Mouse (Mus musculus) left cerebral cortex, postnatal 4 days (tissue): ENCODE data around the gene Rack1. TPM values are rescaled to one million over a fixed set of nuclear protein-coding genes. Genes with fewer than 3 reads are reported as not detected.
A peak's percentile ranks its signal among the peaks of the same experiment; 100 is the strongest.
"Not testable (repeated sequence)": the region's sequence is repeated elsewhere in the genome, so short reads cannot be mapped to it uniquely, and the experiment has no call there.

ENCODE experiments used
- DNase-seq: peaks from one replicate; pipeline ENCODE4 v3.0.0-alpha.2; 2022
- intact Hi-C: fragments of 180-260 bp; cut with DNase I; formaldehyde crosslinking; loops from one replicate; pipeline ENCODE4 v1.15.1; 2025
- total RNA-seq, 2 experiments: library from RNA; stranded (reverse); gene quantifications; 2 replicates each; pipeline ENCODE4 v1.2.3; 2021

The Rack1 gene
- total RNA-seq, 2 experiments from 2014 or later = 486 to 572 TPM

DNA sequence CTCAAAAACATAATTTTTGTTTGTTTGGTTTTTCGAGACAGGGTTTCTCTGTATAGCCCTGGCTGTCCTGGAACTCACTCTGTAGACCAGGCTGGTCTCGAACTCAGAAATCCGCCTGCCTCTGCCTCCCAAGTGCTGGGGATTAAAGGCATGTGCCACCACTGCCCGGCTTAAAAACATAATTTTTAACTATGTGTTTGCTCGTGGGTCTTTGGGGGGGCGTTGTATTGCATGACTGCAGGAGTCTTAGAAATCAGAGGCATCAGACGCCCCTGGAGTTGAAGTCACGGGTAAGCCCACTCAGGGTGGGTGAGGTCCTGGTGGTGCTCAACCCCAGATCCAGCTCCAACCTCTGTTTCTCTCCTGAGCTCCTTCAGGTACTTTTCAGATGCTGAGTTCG lies 8.2 kb upstream of the Rack1 start:
- intact Hi-C loops = loop anchor here (2.0 to 5.0 kb wide), 2 partner anchors 67 to 315 kb away; no protein-coding TSS in a partner anchor
- DNase-seq = not testable (repeated sequence)

DNA sequence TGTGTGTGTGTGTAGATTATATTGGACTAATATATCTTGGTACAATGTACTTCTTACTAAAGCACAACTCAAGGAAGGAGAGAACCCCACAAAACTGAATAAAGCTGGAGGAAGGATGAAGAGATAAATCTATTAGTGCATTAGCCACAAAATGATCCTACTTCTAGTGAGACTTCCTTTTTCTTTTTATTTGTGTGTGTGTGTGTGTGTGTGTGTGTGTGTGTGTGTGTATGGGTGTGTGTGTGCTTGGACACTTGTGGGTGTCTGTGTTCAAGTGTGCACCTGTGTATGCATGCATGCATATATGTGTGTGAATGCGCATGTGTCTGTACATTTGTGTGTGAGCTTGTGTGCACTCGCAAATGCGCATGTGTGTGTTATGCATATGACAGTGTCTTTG lies 6.9 kb upstream of the Rack1 start:
- no peak for DNase-seq
- intact Hi-C loops = loop anchor here (5.0 kb wide), 1 partner anchor 314 kb away; no protein-coding TSS in a partner anchor

DNA sequence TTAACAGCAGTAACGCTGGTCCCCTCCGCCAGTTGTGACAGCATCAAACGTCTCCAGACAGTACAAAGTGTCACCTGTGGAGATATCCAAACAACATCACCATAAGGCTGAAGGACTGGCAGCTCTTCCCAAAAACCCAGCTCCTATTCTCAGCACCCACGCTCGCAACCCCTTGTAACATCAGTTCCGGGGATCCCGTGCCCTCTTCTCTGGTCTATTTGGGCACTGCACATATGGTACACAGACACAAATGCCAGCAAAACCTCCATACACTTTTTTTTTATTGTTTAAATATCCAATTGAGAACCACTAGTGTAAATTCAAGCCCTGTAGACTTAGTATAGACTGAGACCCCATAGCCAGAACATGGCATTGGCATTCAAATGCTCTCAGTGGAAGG lies 4.9 kb upstream of the Rack1 start:
- intact Hi-C loops = no loop called here
- DNase-seq = no peak

DNA sequence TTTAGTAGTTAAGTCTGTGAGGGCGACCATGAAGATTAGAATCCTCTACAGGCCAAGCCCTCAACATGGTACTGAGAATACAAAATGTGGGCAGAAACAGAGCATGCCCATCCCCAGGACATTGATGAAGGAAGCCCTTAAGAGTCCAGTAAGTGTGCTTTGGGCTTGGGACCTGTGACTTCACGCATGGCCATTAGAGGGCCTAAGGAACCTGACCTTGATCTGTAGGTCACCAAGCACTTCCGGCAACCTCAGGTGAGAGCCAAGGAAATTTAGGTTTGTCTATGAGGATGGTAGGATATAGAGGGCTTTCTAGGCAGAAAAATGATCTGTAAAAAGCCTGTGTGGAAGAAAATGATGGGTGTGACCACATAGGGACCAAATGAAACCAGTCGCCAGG lies 3.8 kb upstream of the Rack1 start:
- DNase-seq = no peak
- intact Hi-C loops = no loop called here

DNA sequence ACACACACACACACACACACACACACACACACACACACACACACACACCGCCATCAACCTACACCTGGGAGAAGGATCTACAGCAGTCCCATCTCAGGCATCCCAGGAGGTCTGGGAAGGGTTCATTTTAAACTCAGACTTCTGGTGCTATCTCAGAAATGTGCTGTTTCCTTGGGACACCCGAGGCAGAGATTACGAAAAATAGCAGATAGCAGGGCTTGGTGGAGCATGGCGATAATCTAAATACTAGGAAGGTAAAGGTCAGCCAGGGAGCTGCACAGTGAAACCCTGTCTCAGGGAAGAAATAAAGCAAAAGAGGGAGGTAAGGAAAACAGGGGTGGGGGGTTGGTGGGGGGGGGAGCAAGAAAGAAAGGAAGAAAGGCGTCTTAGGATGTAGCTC lies 2.8 kb upstream of the Rack1 start:
- intact Hi-C loops = no loop called here
- DNase-seq = no peak

DNA sequence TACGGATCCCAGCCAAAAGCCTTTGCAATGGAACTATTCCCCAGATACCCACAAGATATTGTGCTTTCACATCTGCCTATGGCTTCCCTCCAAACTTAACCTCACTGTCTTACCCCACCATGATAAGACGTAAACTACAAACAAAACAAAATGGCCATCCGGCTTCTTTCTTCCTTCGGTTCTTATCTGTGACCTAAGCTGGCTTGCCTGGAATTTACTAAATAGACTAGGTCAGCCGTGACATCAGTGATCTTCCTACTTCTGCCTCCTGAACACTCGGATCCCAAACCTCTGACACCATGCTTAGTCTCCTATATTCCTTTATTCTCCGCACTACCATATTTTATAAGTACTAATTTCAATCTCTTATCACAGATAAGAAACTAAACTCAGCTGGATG lies 1.8 kb upstream of the Rack1 start:
- no peak for DNase-seq
- intact Hi-C loops = no loop called here

DNA sequence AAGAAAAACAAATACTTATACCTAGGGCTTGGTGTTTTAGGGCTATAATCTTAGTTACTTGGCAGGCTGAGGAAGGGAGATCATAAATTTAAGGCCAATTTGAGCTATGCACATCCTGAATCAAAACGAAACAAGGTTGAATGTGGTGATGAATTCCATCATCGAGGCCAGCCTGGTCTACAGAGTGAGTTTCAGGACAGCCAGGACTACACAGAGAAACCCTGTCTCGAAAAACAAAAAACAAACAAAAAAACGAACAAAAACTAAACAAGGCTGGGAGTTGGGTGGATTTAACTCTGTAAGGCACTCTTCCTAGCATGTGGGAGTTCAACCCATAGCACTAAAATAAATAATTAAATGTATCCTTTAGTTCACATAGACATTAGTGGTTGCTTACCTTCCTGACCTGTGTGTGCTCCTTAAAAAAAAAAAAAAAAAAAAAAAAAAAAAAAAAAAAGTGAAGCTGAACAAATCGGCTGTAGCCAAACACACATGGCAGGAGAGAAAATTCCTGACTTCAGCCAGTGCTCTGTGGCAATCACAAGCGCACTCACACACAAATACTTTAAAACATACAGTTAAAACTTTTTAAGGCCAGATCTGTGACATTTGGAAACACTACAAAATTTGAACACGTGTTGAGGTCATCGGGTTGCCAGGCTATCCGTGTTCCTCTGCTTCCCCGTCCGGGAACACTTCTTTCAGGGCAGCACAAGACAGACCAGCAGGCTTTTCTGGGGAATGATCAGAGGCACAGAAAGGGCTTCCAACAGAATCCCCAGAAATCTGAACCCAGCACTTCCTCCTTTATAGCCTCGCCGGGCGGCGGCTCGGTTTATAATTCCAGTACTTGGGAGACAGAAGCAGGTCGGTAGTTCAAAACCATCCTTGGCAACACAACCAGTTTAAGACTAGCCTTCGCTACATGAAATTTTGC lies 880 bp upstream of the Rack1 start:
- DNase-seq = peak; percentile 13
- intact Hi-C loops = no loop called here

DNA sequence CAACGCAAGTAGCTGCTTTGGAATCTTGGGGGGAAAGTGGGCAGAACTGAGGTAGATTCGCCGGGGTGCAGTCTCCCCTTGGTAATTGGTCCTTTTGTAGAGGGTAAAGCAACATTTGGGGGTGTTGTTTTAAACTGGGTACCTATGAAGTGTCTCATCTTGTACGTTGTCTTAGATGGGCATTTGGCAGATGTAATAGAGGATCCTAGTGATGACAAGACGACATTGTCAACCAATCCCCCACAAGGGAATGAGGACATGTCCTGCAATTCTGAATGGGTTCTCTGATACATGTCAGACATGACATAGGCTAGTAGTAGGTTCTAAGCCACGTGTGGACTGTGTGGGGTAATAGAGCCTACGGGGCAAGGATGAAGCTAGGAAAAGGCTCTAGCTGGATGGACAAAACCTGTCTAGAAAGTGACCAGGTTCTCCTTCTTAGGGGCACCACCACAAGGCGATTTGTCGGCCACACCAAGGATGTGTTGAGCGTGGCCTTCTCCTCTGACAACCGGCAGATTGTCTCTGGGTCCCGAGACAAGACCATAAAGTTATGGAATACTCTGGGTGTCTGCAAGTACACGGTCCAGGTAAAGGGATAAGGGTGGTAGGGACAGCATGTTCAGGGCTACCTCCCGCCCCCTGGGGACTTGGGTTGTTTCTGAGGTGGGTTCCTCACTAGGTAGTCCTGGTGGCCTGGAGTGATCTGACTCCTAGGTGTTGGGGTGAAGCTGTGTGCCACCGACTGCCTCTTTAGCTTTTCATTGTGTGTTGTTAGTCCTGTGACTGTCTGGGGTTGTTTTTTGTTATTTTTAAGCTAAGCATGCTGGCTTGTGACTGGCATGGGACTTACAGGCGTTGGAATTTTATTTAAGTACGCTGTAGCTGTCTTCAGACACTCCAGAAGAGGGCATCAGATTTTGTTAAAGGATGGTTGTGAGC lies 2.0 kb downstream of the Rack1 start:
- no peak for DNase-seq
- intact Hi-C loops = no loop called here

DNA sequence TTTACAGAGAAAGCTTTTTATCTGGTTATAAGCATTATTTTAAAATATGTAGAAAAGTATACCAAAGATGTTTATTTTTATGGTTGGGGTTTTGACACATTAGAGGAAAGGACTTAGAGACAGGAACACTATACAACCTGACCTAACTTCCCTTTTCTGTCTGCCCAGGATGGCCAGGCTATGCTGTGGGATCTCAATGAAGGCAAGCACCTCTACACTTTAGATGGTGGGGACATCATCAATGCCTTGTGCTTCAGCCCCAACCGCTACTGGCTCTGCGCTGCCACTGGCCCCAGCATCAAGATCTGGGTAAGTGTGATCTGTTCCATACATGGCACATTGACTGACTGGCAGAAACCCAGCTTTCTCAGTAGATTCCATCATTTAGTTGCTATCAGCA lies 3.9 kb downstream of the Rack1 start:
- intact Hi-C loops = no loop called here

DNA sequence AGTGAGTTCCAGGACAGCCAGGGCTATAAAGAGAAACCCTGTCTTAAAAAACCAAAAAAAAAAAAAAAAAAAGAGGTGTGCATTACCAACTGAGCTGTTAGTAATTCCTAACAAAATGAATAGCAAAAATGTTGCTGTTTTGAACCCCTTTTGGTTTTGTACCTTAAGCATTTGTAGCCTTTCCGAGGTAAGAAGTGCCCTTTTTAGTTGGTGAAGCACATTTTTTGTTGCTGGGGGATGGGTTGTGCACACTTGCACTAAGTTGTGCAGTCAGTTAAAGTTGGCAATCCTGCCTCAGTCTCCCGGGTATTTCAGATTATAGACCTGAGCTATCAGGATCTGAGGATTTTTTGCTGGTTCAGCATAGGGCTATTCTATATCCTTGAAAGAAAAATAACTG lies 4.8 kb downstream of the Rack1 start:
- no peak for DNase-seq
- intact Hi-C loops = no loop called here

More for the DNA sequence above, 3.9 kb downstream of the Rack1 start:
- DNase-seq = no peak

DNA sequence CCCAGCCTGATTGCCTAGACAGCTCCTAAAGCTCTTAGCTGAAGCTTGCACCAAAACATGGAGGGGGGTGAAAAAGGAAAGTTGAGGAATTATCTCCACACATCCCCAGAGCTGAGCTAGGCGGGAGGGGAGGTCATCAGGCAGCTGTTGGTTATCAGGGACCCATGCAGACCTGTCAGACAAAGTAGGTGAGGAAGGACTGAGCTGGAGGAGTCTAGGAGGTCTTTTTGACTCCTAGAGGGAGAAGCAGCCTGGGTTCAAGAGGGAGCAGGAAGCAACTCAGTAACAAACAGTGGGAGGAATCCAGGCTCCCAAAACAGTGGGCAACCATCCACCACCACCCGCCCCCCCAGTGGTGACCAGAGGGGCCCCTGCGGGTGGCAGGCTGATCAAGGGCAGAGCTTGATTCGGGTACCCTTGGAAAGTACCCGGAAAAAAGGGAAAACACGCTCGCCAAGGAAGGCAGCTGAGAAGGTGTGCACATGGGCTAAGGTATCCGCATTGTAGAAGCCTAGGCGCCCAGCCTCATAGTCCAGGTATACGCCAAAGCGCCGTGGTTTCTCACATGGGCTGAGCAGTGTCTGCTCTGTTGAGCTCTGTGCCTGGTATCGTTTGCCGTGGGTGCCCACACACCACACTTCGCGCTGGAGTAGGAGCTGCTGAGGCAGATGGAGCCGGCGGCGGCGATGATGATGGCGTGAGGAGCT lies 6.9 kb downstream of the Rack1 start:
- intact Hi-C loops = no loop called here
- DNase-seq = peak; percentile 13

DNA sequence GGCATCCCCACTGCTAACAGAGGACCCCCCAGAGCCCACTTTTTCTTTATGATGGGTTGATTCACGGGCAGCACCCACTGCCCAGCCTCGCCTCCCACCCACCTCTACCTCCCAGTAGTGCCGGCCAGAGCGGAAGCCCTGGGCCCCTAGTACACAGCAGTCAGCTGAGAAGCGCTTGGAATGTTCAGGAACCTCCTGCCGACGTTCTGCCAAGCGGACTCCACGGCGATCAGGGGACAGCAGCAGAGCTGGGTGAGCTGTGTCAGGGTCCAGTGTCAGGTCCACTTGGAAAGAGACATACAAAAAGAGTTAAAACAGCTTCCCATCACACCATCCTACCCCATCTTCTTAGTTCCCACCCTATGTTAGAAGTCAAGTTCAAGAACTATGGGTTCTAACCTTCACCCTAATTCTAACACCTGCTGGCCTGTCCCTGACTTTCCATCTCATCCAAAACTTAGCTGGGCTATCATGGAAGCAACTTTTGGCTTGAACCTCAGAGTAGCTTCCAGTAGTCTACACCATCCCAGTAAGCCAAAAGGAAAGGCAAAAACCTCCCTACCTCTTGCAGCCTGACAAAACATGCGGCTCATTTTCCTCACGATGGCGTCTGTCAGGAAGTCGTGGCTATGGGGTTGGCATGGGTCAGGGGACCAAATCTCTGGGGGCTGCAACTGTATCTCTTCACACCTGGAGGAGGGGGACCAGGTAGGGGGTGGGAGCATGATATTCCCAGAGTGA lies 7.6 kb downstream of the Rack1 start:
- no peak for DNase-seq
- intact Hi-C loops = no loop called here

DNA sequence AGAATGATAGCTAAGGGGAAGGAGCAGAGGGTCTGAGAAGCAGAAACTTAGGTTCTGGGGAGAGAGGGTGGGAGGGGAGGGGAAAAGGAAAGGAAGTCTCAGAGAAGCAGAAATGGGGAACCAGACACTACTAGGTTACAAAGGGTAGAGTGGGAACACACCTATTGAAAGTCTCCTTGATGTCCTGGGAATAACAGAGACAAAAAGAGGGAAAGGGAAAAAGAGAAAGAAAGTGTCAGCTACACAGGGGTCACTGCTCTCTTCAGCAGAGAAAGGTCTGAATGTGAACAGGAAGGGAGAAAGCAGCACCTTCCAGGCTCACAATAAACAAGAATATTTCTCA lies 8.1 kb downstream of the Rack1 start:
- DNase-seq = no peak
- intact Hi-C loops = no loop called here

DNA sequence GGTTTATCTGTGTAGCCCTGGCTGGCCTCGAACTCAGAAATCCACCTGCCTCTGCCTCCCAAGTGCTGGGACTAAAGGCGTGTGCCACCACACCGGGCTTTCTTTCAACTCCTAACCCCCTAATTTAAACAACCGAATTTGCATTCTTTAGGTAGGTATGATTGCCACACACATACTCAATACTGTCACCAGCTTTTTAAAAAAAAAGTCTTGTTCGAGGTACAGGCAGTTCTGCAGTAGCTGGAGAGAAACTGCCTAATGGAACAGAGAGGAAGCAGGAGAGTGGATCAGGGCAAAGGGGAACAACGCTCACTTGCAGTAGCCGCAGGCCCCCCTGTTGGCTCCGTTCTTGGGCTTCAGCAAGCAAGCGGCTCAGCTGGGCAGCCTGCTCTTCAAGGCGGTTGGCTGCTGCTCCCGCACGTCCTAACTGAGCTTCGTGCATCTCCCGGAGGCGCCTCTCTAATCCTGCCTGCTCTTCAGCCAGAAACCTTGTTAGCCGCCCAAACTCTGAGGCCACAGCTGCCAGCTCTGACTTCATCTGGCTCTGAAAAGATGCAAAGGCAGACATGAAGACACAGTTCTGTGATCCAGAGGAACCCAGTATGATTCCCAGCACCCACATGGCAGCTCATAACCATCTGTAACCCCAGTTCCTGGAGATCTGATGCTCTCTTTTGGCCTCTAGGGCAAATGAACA lies 8.8 kb downstream of the Rack1 start:
- intact Hi-C loops = no loop called here
- DNase-seq = peak; percentile 36

DNA sequence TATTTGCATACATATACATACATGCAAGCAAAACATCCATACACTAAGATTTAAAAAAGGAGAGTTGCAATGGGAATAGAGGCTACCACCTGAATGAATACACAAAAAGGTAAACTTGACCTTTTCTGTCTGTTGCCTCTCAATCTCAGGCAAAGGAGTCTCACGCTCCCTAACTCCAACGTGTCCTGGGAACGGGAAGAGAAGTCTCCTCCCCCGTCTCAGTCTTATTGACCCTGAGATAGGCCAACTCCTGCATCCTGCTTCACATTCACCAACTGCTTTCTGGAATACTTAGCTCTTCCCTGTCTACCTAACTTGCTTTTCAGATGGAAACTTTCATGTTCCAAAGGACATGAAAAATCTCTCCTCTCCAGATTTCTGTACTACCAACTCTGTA lies 9.3 kb downstream of the Rack1 start:
- intact Hi-C loops = no loop called here
- DNase-seq = no peak

DNA sequence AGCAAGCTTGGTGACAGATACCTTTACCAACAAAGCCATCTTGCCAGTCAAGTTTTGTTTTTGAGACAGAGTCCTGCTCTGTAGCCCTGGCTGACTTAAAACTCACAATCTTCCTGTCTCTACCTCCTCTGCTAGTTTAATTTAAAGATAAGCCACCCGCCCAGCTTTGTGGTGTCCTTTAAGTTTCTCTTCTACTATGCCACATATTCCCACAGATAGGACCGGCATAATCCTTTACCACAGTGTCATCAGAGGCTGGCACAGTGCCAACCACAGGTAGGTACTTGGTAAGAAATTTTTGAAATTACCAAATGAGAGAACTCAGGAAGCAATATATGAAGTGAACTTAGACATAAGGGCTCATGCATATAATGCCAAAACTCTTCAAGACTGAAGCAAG lies 10.0 kb downstream of the Rack1 start:
- intact Hi-C loops = no loop called here
- no peak for DNase-seq

DNA sequence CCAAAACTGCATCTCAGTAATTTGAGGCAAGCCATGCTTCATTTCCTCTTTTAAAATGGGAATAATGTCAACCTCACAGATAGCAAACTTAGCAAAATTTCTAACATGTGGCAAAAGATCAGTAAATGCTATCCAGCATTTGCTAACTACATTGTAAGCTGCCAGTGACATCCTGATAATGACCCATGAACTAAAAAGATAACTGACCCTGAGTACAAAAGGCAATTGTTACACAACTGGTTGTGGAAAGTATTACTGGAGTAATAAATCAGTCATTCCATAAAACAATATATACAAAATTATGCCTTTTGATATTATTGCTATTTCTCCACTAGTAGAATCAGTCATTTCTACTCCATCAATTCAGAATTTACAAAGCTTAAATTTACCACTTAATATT lies 13.7 kb downstream of the Rack1 start:
- DNase-seq = no peak
- intact Hi-C loops = no loop called here

DNA sequence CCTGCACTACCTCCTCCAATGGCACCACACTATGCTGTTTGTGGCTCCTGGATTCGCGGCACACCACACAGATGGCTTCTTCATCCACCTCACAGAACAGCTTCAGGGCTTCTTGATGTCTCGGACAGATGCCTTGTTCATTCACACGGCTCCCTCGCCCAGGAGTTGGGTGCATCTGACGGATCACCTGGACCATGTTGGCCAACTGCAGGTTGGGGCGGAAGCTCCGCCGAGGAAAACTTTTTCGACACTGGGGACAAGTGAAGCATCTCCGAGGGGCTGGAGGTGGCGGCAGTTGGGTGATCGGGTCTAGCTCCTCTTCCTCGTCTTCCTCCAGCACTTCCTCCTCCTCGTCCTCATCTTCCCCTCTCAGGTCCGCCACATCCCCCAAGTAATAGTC lies 15.7 kb downstream of the Rack1 start:
- peak; percentile 10 for DNase-seq
- intact Hi-C loops = no loop called here

DNA sequence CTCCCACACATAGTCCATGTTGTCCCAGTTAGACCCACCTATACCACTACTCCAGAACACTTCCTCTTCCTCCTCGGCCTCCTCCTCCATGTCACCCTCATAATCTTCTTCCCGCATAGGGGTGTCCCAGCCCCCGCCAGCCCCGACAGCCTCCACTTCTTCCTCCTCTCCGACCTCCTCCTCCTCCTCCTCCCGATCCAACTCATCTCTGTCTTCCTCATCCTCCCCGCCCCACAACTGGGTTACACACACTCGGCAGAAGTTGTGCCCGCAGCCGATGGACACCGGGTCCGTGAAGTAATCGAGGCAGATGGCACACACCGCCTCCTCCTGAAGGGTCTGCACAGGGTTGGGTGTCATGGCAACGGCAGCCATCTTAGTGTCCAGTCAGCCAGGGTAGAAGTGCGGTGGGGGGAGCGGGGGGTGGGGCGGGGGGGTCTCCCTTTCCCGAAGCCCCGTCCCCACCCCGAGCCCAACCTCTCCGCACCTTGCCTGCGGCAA lies 16.2 kb downstream of the Rack1 start:
- intact Hi-C loops = no loop called here
- DNase-seq = peak; percentile 80
